Mouse (Mus musculus) stomach, embryonic 14.5 days (tissue): Measurements from ENCODE around the gene Lingo3. TPM values are rescaled to one million over a fixed set of nuclear protein-coding genes. Genes with fewer than 3 reads are reported as not detected.

Experiments
- ATAC-seq: fragments of 200-750 bp; cut with Nextera tagmentation; 2 replicates; pipeline ENCODE4 v1.8.0; 2017; ENCODE audit warnings: low read depth, moderate TSS enrichment; ENCODE audit not compliant: insufficient number of reproducible peaks, insufficient read depth, low FRiP score
- H3K27ac ChIP-seq: fragments of 300-500 bp; sonication (generic); 2 replicates; pipeline ENCODE4 v1.5.1; 2014; ENCODE audit warnings: mild to moderate bottlenecking, low read length, moderate library complexity, mixed read lengths
- H3K27me3 ChIP-seq: fragments of 300-500 bp; sonication (generic); 2 replicates; pipeline ENCODE4 v1.6.1; 2014; ENCODE audit warnings: low read length, control low read depth, mixed read lengths; ENCODE audit not compliant: control insufficient read depth, insufficient read depth
- H3K36me3 ChIP-seq: fragments of 300-500 bp; sonication (generic); 2 replicates; pipeline ENCODE4 v1.6.1; 2014; ENCODE audit warnings: mild to moderate bottlenecking, control low read depth, low read length, moderate library complexity, mixed read lengths; ENCODE audit not compliant: control insufficient read depth, insufficient read depth
- H3K4me1 ChIP-seq: fragments of 300-500 bp; sonication (generic); 2 replicates; pipeline ENCODE4 v1.6.1; 2014; ENCODE audit warnings: low read length, control low read depth, mixed read lengths; ENCODE audit not compliant: control insufficient read depth, insufficient read depth
- H3K4me2 ChIP-seq: fragments of 300-500 bp; sonication (generic); replicated peaks from 2 replicates; pipeline ENCODE4 v1.6.1; 2014; ENCODE audit warnings: low read depth, low read length, control low read depth
- H3K4me3 ChIP-seq: fragments of 300-500 bp; sonication (generic); 2 replicates; pipeline ENCODE4 v1.5.1; 2014; ENCODE audit warnings: low read depth, low read length, control low read depth
- H3K9ac ChIP-seq: fragments of 300-500 bp; sonication (generic); replicated peaks from 2 replicates; pipeline ENCODE4 v1.6.1; 2014; ENCODE audit warnings: low read depth, mild to moderate bottlenecking, control low read depth, low read length, moderate library complexity, mixed read lengths
- H3K9me3 ChIP-seq: fragments of 300-500 bp; sonication (generic); 2 replicates; pipeline ENCODE4 v1.6.1; 2016; ENCODE audit warnings: low read depth, low read length, control low read depth; ENCODE audit not compliant: control insufficient read depth
- WGBS: fragments of 180-500 bp; shearing (Covaris S2); extraction: QIAGEN DNeasy Blood & Tissue Kit; methylation state at CpG from one replicate; pipeline ENCODE4 v1.1.7; 2014; 5-methylcytosine and 5-hydroxymethylcytosine counted together
- microRNA counts: library from miRNA; unstranded; fragments of <30 nt; microRNA quantifications from one replicate; lab custom pipeline; 2016
- microRNA-seq: library from miRNA; unstranded; fragments of <30 nt; microRNA quantifications from one replicate; pipeline ENCODE4, GENCODE M21; 2016
- polyA plus RNA-seq: library from polyadenylated mRNA; unstranded; fragments of >200 nt; fragmentation: Nextera tagmentation; extraction: Ambion mirVana; gene quantifications from 2 replicates; pipeline ENCODE4 v1.2.1, GENCODE M21; 2014

The Lingo3 gene
- polyA plus RNA-seq, 1 experiment from 2014 or later = 0.23 TPM

DNA sequence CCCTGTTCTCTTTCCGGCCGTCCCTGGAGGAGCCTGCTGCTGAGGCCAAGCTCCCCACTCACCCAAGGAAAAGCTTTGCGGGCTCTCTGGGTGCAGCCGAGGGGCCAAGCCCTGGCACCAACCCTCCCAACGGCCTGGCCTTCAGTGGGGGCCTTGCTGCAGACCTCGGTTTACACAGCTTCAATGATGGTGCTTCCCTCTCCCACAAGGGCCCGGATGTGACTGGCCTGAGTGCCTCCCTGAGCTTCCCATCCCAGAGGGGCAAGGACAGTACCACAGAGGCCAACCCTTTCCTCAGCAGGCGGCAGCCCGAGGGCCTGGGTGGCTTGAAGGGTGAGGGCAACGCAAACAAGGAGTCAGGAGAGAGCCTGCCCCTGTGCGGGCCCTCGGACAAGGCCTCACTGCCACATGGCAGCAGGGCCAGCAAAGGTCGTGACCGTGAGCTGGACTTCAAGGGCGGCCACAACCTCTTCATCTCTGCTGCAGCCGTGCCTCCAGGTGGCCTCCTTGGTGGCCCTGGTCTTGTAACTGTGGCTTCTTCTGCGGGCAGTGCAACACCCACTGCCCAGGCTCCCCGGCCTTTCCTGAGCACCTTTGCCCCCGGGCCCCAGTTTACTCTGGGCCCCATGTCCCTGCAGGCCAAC, 53.0 kb downstream of the Lingo3 start:
- H3K4me2 ChIP-seq = no peak overlapping the region
- no peak overlapping the region for H3K27ac ChIP-seq
- no peaks in the 10 kb centered on the region for H3K4me1 ChIP-seq
- peaks cover 84% of the 10 kb centered on the region for H3K36me3 ChIP-seq
- H3K9ac ChIP-seq = no peak overlapping the region
- WGBS = 87% methylated on average over 19 of the region's 19 CpGs
- no peaks in the 10 kb centered on the region for H3K9me3 ChIP-seq
- ATAC-seq = no peak
- H3K4me3 ChIP-seq = no peak overlapping the region
- no peaks in the 10 kb centered on the region for H3K27me3 ChIP-seq

DNA sequence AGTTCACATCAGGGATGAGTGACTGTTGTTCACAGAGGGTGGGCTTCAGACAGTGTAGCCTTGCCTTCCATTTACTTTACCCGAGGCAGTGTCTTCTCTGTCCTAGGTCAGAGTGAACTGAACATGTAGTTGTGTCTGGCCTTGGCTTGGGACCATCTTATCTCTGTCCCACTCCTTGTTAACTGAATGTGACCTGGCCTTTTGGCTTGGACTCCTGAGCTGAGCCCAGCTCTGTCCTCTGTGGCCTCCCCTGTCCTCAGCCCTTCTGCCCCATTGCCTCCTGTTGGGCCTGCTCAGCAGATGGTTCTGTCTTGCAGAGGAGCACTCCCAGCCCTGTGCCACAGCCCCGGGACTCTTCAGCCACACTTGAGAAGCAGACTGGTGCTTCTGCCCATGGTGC, 56.3 kb downstream of the Lingo3 start:
- Histone ChIP-seq H3K27me3 (no peaks in the 10 kb centered on the region), H3K36me3 (peaks cover 92% of the 10 kb centered on the region), H3K4me1 (no peaks in the 10 kb centered on the region), H3K9ac (no peak overlapping the region), H3K4me3 (no peak overlapping the region), H3K27ac (no peak overlapping the region), H3K9me3 (no peaks in the 10 kb centered on the region), H3K4me2 (no peak overlapping the region)
- ATAC-seq = no peak
- 88% methylated on average over 2 of the region's 2 CpGs for WGBS

DNA sequence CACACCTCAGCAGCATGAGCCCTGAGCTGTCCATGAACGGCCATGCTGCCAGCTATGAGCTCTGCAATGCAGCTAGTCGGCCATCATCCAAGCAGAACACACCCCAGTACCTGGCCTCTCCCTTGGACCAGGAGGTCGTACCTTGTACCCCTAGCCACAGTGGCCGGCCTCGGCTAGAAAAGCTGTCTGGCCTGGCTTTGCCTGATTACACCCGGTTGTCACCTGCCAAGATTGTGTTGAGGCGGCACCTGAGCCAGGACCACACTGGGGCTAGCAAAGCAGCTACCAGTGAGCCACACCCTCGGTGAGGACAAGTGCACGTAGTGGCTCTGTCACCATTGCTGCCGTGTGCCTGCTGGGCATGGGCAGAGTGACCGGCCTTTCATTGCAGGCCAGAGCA, 57.9 kb downstream of the Lingo3 start:
- Histone ChIP-seq H3K36me3 (peaks cover 95% of the 10 kb centered on the region), H3K4me3 (no peak overlapping the region), H3K9ac (no peak overlapping the region), H3K9me3 (no peaks in the 10 kb centered on the region), H3K27ac (no peak overlapping the region), H3K4me1 (no peaks in the 10 kb centered on the region), H3K27me3 (no peaks in the 10 kb centered on the region), H3K4me2 (no peak overlapping the region)
- WGBS = 95% methylated on average over 11 of the region's 11 CpGs
- no peak for ATAC-seq

DNA sequence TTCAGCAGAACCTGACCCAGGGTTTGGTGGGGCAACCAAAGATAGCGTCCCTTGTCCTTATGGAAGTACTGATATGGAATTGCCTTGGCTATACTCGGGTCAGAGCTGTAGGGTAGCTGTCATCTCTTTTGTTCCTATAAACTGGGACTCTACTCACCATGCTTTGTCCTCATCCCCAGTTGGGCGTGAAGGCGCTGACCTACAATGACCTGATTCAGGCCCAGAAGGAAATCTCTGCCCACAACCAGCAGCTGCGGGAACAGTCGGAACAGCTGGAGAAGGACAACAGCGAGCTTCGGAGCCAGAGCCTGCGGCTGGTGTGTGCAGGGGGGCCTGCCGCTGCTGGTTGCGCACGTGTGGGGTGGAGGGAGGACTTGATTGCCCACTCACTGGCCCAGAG, 59.0 kb downstream of the Lingo3 start:
- H3K9ac ChIP-seq = no peak overlapping the region
- H3K27ac ChIP-seq = no peak overlapping the region
- no peak for ATAC-seq
- H3K27me3 ChIP-seq = no peaks in the 10 kb centered on the region
- H3K4me1 ChIP-seq = no peaks in the 10 kb centered on the region
- H3K4me3 ChIP-seq = no peak overlapping the region
- H3K36me3 ChIP-seq = peaks cover 95% of the 10 kb centered on the region
- 90% methylated on average over 12 of the region's 12 CpGs for WGBS
- no peak overlapping the region for H3K4me2 ChIP-seq
- H3K9me3 ChIP-seq = no peaks in the 10 kb centered on the region

DNA sequence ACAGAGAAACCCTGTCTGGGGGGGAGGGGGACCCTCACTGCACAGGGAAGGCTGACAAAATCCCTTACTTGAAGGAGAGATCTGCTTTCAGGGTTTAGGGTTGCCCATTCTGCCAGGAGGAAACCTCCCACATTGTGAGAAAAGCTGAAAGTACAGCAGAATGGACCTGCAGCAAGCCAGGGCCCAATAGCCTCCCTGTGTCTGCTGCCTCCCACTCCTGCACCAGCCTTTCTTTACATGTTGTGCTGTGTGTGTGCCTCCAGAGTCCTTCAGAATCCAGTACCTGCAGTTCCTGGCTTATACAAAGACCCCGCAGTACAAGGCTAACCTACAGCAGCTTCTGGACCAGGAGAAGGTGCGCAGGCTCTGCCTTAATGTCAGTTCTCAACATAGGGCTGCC, 59.5 kb downstream of the Lingo3 start:
- 96% methylated on average over 2 of the region's 2 CpGs for WGBS
- Histone ChIP-seq H3K9ac (no peak overlapping the region), H3K9me3 (no peaks in the 10 kb centered on the region), H3K36me3 (peaks cover 96% of the 10 kb centered on the region), H3K4me1 (no peaks in the 10 kb centered on the region), H3K4me2 (no peak overlapping the region), H3K27ac (no peak overlapping the region), H3K4me3 (no peak overlapping the region), H3K27me3 (no peaks in the 10 kb centered on the region)
- no peak for ATAC-seq

MicroRNAs within 50 kb of the gene (microRNA counts, 519-probe panel; counts per million panel counts)
- not detected for microRNA mmu-miR-1982 (lab: Ali Mortazavi, UCI)

Small RNA genes within 50 kb of the gene (microRNA-seq; reads per million reads assigned to microRNA genes)
- gene Mir1982 = 2.9 reads per million, percentile 3 among the genes with 10 or more reads in this experiment

Other genes starting within 250 kb of the Lingo3 start
- 95.9 and 106 TPM in 2 replicates for gene Scamp4, start 241.2 kb downstream of the Lingo3 start, polyA plus RNA-seq
- gene Adat3, start 241.2 kb downstream of the Lingo3 start, polyA plus RNA-seq = 7.7 and 7.9 TPM in 2 replicates
- gene Gm49322, start 238.0 kb downstream of the Lingo3 start, polyA plus RNA-seq = 1.5 and 2.3 TPM in 2 replicates
- 43.5 and 67.4 TPM in 2 replicates for gene Csnk1g2, start 221.2 kb downstream of the Lingo3 start, polyA plus RNA-seq
- 46.3 and 64.2 TPM in 2 replicates for gene Btbd2, start 187.0 kb downstream of the Lingo3 start, polyA plus RNA-seq
- gene Mknk2, start 165.9 kb downstream of the Lingo3 start, polyA plus RNA-seq = 71.3 and 75.5 TPM in 2 replicates
- 47.9 and 51.1 TPM in 2 replicates for gene Mob3a, start 142.1 kb downstream of the Lingo3 start, polyA plus RNA-seq
- 16.7 and 18.4 TPM in 2 replicates for gene Izumo4, start 141.9 kb downstream of the Lingo3 start, polyA plus RNA-seq
- 81.7 and 85.8 TPM in 2 replicates for gene Ap3d1, start 101.8 kb downstream of the Lingo3 start, polyA plus RNA-seq
- 24.5 and 25.8 TPM in 2 replicates for gene Dot1l, start 88.8 kb downstream of the Lingo3 start, polyA plus RNA-seq
- gene Sf3a2, start 45.8 kb downstream of the Lingo3 start, polyA plus RNA-seq = 77.7 and 81.8 TPM in 2 replicates
- gene Plekhj1, start 45.4 kb downstream of the Lingo3 start, polyA plus RNA-seq = 110 and 116 TPM in 2 replicates
- not detected in 2 replicates for gene Amh, start 38.8 kb downstream of the Lingo3 start, polyA plus RNA-seq
- 0.45 and 1.4 TPM in 2 replicates for gene Jsrp1, start 30.5 kb downstream of the Lingo3 start, polyA plus RNA-seq
- 1,724 and 1,898 TPM in 2 replicates for gene Oaz1, start 17.4 kb downstream of the Lingo3 start, polyA plus RNA-seq
- 321 and 361 TPM in 2 replicates for gene Lsm7, start 11.2 kb upstream of the Lingo3 start, polyA plus RNA-seq
- gene Sppl2b, start 11.2 kb upstream of the Lingo3 start, polyA plus RNA-seq = 31.9 and 33.0 TPM in 2 replicates
- gene Tmprss9, start 27.8 kb upstream of the Lingo3 start, polyA plus RNA-seq = 0.07 TPM in 1 of 2 replicates, not detected in the other
- gene Timm13, start 56.9 kb upstream of the Lingo3 start, polyA plus RNA-seq = 340 and 345 TPM in 2 replicates
- 12.1 and 14.6 TPM in 2 replicates for gene Lmnb2, start 74.2 kb upstream of the Lingo3 start, polyA plus RNA-seq
- 16.1 and 20.7 TPM in 2 replicates for gene Gadd45b, start 86.0 kb upstream of the Lingo3 start, polyA plus RNA-seq
- 4.7 and 5.9 TPM in 2 replicates for gene Gng7, start 170.9 kb upstream of the Lingo3 start, polyA plus RNA-seq
- gene Diras1, start 181.6 kb upstream of the Lingo3 start, polyA plus RNA-seq = 0.20 and 0.41 TPM in 2 replicates
- gene Slc39a3, start 193.4 kb upstream of the Lingo3 start, polyA plus RNA-seq = 10.3 and 11.9 TPM in 2 replicates
- gene Sgta, start 216.1 kb upstream of the Lingo3 start, polyA plus RNA-seq = 162 and 164 TPM in 2 replicates
- 38.2 and 39.9 TPM in 2 replicates for gene Thop1, start 226.0 kb upstream of the Lingo3 start, polyA plus RNA-seq